Mouse (Mus musculus) heart, adult 2 months (tissue): ENCODE results near the gene Fkbp3.

Source experiments
- CTCF ChIP-seq: fragments of 200-600 bp; IDR thresholded peaks from 2 replicates; pipeline ENCODE4 v1.8.1; 2022; ENCODE audit warnings: antibody characterized with exemption, mild to moderate bottlenecking, moderate library complexity
- EP300 ChIP-seq: fragments of 200-500 bp; IDR thresholded peaks from 2 replicates; pipeline ENCODE4 v1.6.1; 2011; ENCODE audit warnings: low read depth, low read length, control low read depth; ENCODE audit not compliant: insufficient read depth
- POLR2A ChIP-seq: fragments of 200-500 bp; IDR thresholded peaks from 2 replicates; pipeline ENCODE4 v1.6.1; 2011; ENCODE audit warnings: mild to moderate bottlenecking, low read depth, low read length, control low read depth; ENCODE audit not compliant: insufficient read depth

DNA sequence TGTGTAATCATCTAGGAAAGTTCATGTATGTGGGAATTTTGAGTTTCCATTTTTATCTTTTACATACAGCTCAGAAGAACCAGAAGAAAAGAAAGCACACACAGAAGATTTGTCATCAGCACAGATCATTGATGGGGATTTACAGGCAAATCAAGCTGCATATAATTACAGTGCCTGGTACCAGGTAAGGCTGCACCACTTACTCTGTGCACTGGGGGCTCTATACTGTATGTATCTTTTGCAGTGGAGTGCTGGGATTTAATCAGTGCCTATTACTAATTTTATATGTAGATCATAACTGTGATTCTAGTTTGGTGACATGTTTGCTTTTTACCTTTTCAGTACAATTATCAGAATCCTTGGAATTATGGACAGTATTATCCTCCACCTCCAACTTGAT lies 12.7 kb downstream of the Fkbp3 start:
- TF ChIP-seq POLR2A (no peak), CTCF (no peak), EP300 (no peak)
